Mouse (Mus musculus): ENCODE data around the gene Gdf3.

GRCm38 (mm10) chr6:122654301-122654700 lies 44.4 kb upstream of the Gdf3 start:
- TF ChIP-seq GATA1 (IDR thresholded peaks at IDR 0.05; ENCODE audit: low read length) (no peak), TAL1 (IDR thresholded peaks at IDR 0.05; ENCODE audit: low read length) (no peak)

Data from erythroblast, embryonic 14.5 days (primary cell).